Mouse (Mus musculus) kidney, adult 2 months (tissue): ENCODE data around the gene Cd160.

ENCODE experiments used
- CTCF ChIP-seq: fragments of 200-500 bp; conservative IDR thresholded peaks from 2 replicates; pipeline ENCODE4 v1.5.1; 2011; ENCODE audit warnings: low read depth, mild to moderate bottlenecking, control low read depth, low read length, moderate library complexity, mixed read lengths; ENCODE audit not compliant: insufficient read depth, insufficient read length
- POLR2A ChIP-seq: fragments of 200-500 bp; IDR thresholded peaks from one replicate; pipeline ENCODE4 v1.6.1; 2011; ENCODE audit warnings: low read depth, low read length, control low read depth

DNA sequence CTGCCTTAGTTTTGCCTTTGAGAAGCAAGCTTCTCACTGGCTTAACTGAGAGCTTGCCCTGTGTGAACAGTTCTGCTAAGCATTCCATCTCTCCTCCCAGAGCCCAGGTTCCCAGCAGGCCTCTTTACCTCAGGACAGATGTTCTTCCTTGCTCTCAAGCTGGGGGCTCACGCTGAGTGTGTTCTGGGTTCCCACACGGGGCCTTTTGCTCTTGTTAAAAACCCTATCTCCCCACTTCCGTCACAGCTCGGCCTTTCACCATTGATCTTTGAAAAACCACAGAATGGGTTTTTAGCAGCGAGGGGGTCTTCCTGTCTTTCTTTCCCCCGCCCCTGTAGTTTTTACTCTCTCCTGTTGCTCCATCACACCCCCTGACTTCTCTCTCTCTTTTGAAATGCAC, 14.8 kb downstream of the Cd160 start:
- no peak for TF ChIP-seq POLR2A
- no peak for TF ChIP-seq CTCF
